Mouse (Mus musculus): ENCODE data around the gene Wnt7b. TPM values are rescaled to one million over a fixed set of nuclear protein-coding genes. Genes with fewer than 3 reads are reported as not detected.

Gene Wnt7b
- total RNA-seq, 1 experiment, result 11.2 TPM

DNA sequence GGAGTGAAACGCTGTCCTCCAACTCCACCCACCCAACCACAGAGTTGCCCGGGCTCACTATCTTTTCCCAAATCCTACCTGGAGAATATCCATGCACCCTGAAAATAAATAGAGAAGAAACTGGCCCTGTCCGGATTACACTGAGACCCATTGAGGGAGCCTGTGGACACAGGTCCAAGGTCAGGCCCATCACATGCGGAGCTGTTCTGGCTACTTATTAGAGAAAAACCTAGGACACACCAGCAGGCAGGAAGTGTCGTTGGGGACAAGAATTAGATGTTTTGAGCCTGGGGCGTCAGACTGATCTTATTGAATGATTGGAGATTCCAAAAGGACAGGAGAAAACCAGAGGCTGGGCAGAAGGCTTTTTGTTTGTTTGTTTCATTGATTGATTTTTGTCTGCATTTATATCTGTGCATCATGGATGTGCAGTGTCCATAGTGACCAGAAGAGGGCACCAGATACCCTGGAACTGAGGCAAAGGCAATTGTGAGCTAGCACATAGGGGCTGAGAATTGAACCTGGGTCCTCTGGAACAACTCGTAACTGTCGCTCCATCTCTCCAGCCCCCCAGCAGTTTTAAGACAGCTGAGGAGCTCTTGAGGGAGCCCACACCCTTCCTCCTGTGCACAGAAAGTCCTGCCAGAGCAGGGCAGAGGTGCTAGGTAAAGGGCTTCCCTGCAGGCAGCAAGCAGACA lies 30.5 kb upstream of the Wnt7b start:
- Histone ChIP-seq H3K36me3 (ENCODE audit: control insufficient read depth, insufficient read depth, low read length, poor library complexity, severe bottlenecking) (no peaks in the 10 kb centered on the region), H3K9ac (ENCODE audit: insufficient read depth, low read depth, low read length, poor library complexity, severe bottlenecking) (no peak overlapping the region)
- in situ Hi-C loops (cut with MboI; ENCODE audit: low sequenced_read_pairs in 2 of 2, unreplicated experiment in 2 of 2), result loop anchor here in 1 of 2 experiments (5.0 kb wide), 1 partner anchor 94 kb away; no protein-coding TSS in a partner anchor

DNA sequence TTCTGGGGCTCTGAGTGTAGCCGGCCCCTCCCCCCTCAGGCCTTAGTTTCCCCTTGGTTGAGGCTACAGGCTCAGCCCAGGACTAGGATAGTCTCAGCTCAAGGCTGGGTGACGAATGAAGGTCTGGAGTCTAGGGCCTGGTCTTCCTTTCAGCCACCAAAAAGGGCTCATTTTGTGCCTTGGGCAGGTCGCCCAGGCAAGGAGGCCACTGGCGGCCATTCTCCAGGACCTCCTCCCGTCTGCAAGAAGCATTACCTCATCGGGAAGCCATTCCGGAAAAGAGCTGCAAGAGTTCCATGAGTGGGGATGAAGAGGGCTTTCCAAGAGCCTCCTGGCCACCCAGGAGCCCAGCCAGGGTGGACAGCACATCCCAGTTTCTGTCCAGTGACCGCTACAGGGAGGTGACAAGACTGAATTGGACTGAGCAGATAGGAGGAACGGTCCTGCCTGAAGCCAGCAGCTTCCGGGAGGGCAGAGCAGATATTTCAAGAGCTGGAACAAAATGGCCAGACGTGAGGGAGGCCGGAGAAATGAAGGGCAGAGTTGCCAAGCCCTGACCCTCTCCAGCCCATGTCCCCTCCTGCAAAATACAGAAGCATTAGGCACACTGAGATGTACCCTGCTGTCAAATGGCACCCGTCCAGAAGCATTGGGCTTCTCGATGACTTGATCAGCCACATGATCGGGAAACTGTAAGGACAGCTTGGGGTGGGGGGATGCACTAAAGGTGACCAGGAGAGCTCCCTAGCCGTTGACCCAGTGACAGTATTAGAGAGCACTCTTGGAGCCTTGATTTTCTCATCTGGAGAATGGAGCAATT lies 29.6 kb upstream of the Wnt7b start:
- H3K9ac ChIP-seq (ENCODE audit: insufficient read depth, low read depth, low read length, poor library complexity, severe bottlenecking), result no peak overlapping the region
- in situ Hi-C loops (cut with MboI; ENCODE audit: low sequenced_read_pairs in 2 of 2, unreplicated experiment in 2 of 2), result loop anchor here in 1 of 2 experiments (5.0 kb wide), 1 partner anchor 95 kb away; no protein-coding TSS in a partner anchor
- TF ChIP-seq CHD2 (IDR thresholded peaks at IDR 0.05; ENCODE audit: low read depth, low read length) (no peak), MAFK (IDR thresholded peaks at IDR 0.05; ENCODE audit: insufficient read depth, low read depth, low read length) (no peak), HCFC1 (IDR thresholded peaks at IDR 0.05; ENCODE audit: borderline replicate concordance, insufficient read depth, low read length) (no peak), ZC3H11A (IDR thresholded peaks at IDR 0.05; ENCODE audit: borderline replicate concordance, low read depth, low read length) (no peak), ZNF384 (IDR thresholded peaks at IDR 0.05; ENCODE audit: low read depth, low read length) (no peak)
- H3K27ac ChIP-seq (ENCODE audit: insufficient read depth, low read depth, low read length, poor library complexity, severe bottlenecking), result no peak overlapping the region
- H3K4me1 ChIP-seq (ENCODE audit: control insufficient read depth in 2 of 2, insufficient read depth in 2 of 2, low read length in 2 of 2, poor library complexity in 1 of 2), result peaks cover 0 to 2% of the 10 kb centered on the region in 2 experiments; a peak in 1 of 4 replicates
- no peaks in the 10 kb centered on the region for H3K9me3 ChIP-seq (ENCODE audit: control insufficient read depth, insufficient read depth, low read depth, low read length)
- DNase-seq (ENCODE audit: low read depth, low spot score), result no peak
- H3K4me3 ChIP-seq (ENCODE audit: insufficient read depth in 1 of 2, low read depth in 1 of 2, low read length in 2 of 2, poor library complexity in 1 of 2, severe bottlenecking in 1 of 2), result no peak overlapping the region
- H3K36me3 ChIP-seq (ENCODE audit: control insufficient read depth, insufficient read depth, low read length, poor library complexity, severe bottlenecking), result no peaks in the 10 kb centered on the region

More for the DNA sequence above, 30.5 kb upstream of the Wnt7b start:
- peaks cover 0 to 2% of the 10 kb centered on the region in 2 experiments; a peak in 1 of 4 replicates for H3K4me1 ChIP-seq (ENCODE audit: control insufficient read depth in 2 of 2, insufficient read depth in 2 of 2, low read length in 2 of 2, poor library complexity in 1 of 2)
- TF ChIP-seq HCFC1 (IDR thresholded peaks at IDR 0.05; ENCODE audit: borderline replicate concordance, insufficient read depth, low read length) (no peak), ZNF384 (IDR thresholded peaks at IDR 0.05; ENCODE audit: low read depth, low read length) (no peak), ZC3H11A (IDR thresholded peaks at IDR 0.05; ENCODE audit: borderline replicate concordance, low read depth, low read length) (peak; percentile 66; the same call in 1 of the 2 replicates), MAFK (IDR thresholded peaks at IDR 0.05; ENCODE audit: insufficient read depth, low read depth, low read length) (no peak)
- no peak for DNase-seq (ENCODE audit: low read depth, low spot score)
- no peak overlapping the region for H3K27ac ChIP-seq (ENCODE audit: insufficient read depth, low read depth, low read length, poor library complexity, severe bottlenecking)
- no peak overlapping the region for H3K4me3 ChIP-seq (ENCODE audit: insufficient read depth in 1 of 2, low read depth in 1 of 2, low read length in 2 of 2, poor library complexity in 1 of 2, severe bottlenecking in 1 of 2)
- H3K9me3 ChIP-seq (ENCODE audit: control insufficient read depth, insufficient read depth, low read depth, low read length), result no peaks in the 10 kb centered on the region

DNA sequence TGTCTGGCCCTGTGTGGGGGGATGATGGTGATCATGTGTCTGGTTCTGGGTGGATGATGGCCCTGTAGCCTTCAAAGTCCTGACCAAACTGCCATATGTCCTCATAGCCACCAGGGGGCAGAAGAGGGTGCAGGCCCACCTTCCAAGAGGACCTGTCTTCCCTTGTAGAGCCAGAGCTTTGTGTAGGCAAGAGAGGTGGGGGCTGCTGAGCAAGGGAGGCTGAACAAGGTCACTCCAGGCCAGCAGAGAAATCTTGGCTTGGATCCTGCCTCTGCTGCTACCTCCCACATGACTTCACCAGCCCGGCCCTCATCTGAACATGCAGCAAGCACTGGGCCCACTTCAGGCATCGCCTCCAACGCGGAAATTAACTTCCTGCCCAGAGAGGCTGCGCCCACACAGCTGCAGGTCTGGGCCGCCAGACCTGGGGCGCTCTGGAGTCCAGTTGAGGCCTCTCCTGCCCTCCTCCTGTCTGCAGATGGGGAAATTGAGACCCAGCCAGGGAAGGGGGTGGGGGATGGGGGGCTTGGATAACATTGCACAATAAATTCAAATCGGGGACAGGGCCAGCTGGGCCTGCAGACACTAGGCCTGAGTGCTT lies 28.4 kb upstream of the Wnt7b start:
- H3K4me3 ChIP-seq (ENCODE audit: insufficient read depth in 1 of 2, low read depth in 1 of 2, low read length in 2 of 2, poor library complexity in 1 of 2, severe bottlenecking in 1 of 2), result no peak overlapping the region; a peak in 1 of 4 replicates
- no peak overlapping the region for H3K9ac ChIP-seq (ENCODE audit: insufficient read depth, low read depth, low read length, poor library complexity, severe bottlenecking)
- no peaks in the 10 kb centered on the region for H3K36me3 ChIP-seq (ENCODE audit: control insufficient read depth, insufficient read depth, low read length, poor library complexity, severe bottlenecking)
- peaks cover 0 to 2% of the 10 kb centered on the region in 2 experiments; a peak in 1 of 4 replicates for H3K4me1 ChIP-seq (ENCODE audit: control insufficient read depth in 2 of 2, insufficient read depth in 2 of 2, low read length in 2 of 2, poor library complexity in 1 of 2)
- TF ChIP-seq HCFC1 (IDR thresholded peaks at IDR 0.05; ENCODE audit: borderline replicate concordance, insufficient read depth, low read length) (no peak), ZC3H11A (IDR thresholded peaks at IDR 0.05; ENCODE audit: borderline replicate concordance, low read depth, low read length) (peak; percentile 79)
- in situ Hi-C loops (cut with MboI; ENCODE audit: low sequenced_read_pairs in 2 of 2, unreplicated experiment in 2 of 2), result loop anchor here in 1 of 2 experiments (5.0 kb wide), 1 partner anchor 97 kb away; no protein-coding TSS in a partner anchor
- no peaks in the 10 kb centered on the region for H3K9me3 ChIP-seq (ENCODE audit: control insufficient read depth, insufficient read depth, low read depth, low read length)
- H3K27ac ChIP-seq (ENCODE audit: insufficient read depth, low read depth, low read length, poor library complexity, severe bottlenecking), result no peak overlapping the region
- DNase-seq (ENCODE audit: low read depth, low spot score), result peak; percentile 78

DNA sequence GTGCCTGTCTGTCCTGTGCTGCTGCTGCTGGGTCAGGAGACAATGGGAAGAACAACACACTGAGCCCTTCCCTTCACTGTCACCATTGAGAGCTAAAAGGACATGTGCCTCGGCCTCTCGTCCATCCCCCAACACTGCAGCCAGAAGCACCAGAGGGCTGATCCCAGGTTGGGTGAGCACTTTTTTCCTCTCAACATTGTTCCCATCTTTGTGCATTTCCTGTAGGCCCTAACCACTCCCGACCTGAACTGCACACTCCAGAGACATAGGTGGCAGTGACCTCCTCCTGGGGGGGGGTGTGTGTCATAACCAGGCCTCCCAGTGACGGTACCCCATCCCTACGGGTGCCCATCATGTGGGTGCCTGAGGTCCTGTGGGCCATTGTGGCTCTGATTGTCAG lies 27.8 kb upstream of the Wnt7b start:
- in situ Hi-C loops (cut with MboI; ENCODE audit: low sequenced_read_pairs in 2 of 2, unreplicated experiment in 2 of 2), result loop anchor here in 1 of 2 experiments (5.0 kb wide), 1 partner anchor 97 kb away; no protein-coding TSS in a partner anchor
- H3K27ac ChIP-seq (ENCODE audit: insufficient read depth, low read depth, low read length, poor library complexity, severe bottlenecking), result no peak overlapping the region
- DNase-seq (ENCODE audit: low read depth, low spot score), result no peak
- H3K4me3 ChIP-seq (ENCODE audit: insufficient read depth in 1 of 2, low read depth in 1 of 2, low read length in 2 of 2, poor library complexity in 1 of 2, severe bottlenecking in 1 of 2), result no peak overlapping the region
- H3K36me3 ChIP-seq (ENCODE audit: control insufficient read depth, insufficient read depth, low read length, poor library complexity, severe bottlenecking), result no peaks in the 10 kb centered on the region
- no peaks in the 10 kb centered on the region for H3K9me3 ChIP-seq (ENCODE audit: control insufficient read depth, insufficient read depth, low read depth, low read length)
- no peak for TF ChIP-seq ZNF384 (IDR thresholded peaks at IDR 0.05; ENCODE audit: low read depth, low read length)
- no peak for TF ChIP-seq ZC3H11A (IDR thresholded peaks at IDR 0.05; ENCODE audit: borderline replicate concordance, low read depth, low read length)
- TF ChIP-seq MAFK (IDR thresholded peaks at IDR 0.05; ENCODE audit: insufficient read depth, low read depth, low read length), result no peak
- TF ChIP-seq CHD2 (IDR thresholded peaks at IDR 0.05; ENCODE audit: low read depth, low read length), result no peak
- no peak for TF ChIP-seq HCFC1 (IDR thresholded peaks at IDR 0.05; ENCODE audit: borderline replicate concordance, insufficient read depth, low read length)
- peaks cover 0 to 2% of the 10 kb centered on the region in 2 experiments; a peak in 1 of 4 replicates for H3K4me1 ChIP-seq (ENCODE audit: control insufficient read depth in 2 of 2, insufficient read depth in 2 of 2, low read length in 2 of 2, poor library complexity in 1 of 2)
- no peak overlapping the region for H3K9ac ChIP-seq (ENCODE audit: insufficient read depth, low read depth, low read length, poor library complexity, severe bottlenecking)
